Mouse (Mus musculus) embryonic fibroblast, embryonic 13.5 days (primary cell): ENCODE data around the gene Scgb1b30. TPM values are rescaled to one million over a fixed set of nuclear protein-coding genes. Genes with fewer than 3 reads are reported as not detected.

Experiments
- H3K27ac ChIP-seq: 2 replicates; pipeline ENCODE4 v1.5.1; 2012; ENCODE audit warnings: low read length, control low read depth, inconsistent platforms; ENCODE audit not compliant: insufficient read depth
- H3K4me1 ChIP-seq: 2 replicates; pipeline ENCODE4 v1.6.1; 2011; ENCODE audit warnings: low read length; ENCODE audit not compliant: control insufficient read depth, insufficient read depth
- H3K4me3 ChIP-seq: 2 replicates; pipeline ENCODE4 v1.5.1; 2011; ENCODE audit warnings: mild to moderate bottlenecking, control low read depth, low read length; ENCODE audit not compliant: insufficient read depth
- CTCF ChIP-seq: IDR thresholded peaks from 2 replicates; pipeline ENCODE4 v1.5.1; 2011; ENCODE audit warnings: mild to moderate bottlenecking, control low read depth, low read length, moderate library complexity, borderline replicate concordance; ENCODE audit not compliant: insufficient read depth
- POLR2A ChIP-seq: IDR thresholded peaks from 2 replicates; pipeline ENCODE4 v1.6.1; 2011; ENCODE audit warnings: low read depth, mild to moderate bottlenecking, control low read depth, low read length, moderate library complexity
- polyA plus RNA-seq: library from polyadenylated mRNA; stranded (reverse); fragments of >200 nt; gene quantifications from 2 replicates; pipeline ENCODE4 v1.2.4, GENCODE M21; 2011; ENCODE audit warnings: low read depth; ENCODE audit not compliant: missing spikeins, insufficient read length

Gene Scgb1b30
- polyA plus RNA-seq, 1 experiment: not detected

- Histone ChIP-seq H3K27ac (peak overlapping the region; percentile 67), H3K4me1 (peaks cover 14% of the 10 kb centered on the region), H3K4me3 (peak overlapping the region; percentile 85)
- TF ChIP-seq CTCF: no peak
- no peak for TF ChIP-seq POLR2A
Measured at GRCm38 (mm10) chr7:34131118-34131517, 35.9 kb downstream of the Scgb1b30 start.

- Histone ChIP-seq H3K4me1 (peaks cover 14% of the 10 kb centered on the region), H3K4me3 (peak overlapping the region; percentile 85), H3K27ac (peak overlapping the region; percentile 67)
- TF ChIP-seq CTCF (no peak), POLR2A (no peak)
Measured at GRCm38 (mm10) chr7:34131959-34132354, 36.7 kb downstream of the Scgb1b30 start.

- H3K27ac ChIP-seq: peak overlapping the region; percentile 92
- peak overlapping the region; percentile 85 for H3K4me3 ChIP-seq
- H3K4me1 ChIP-seq: peaks cover 14% of the 10 kb centered on the region
- TF ChIP-seq CTCF: no peak
- peak; percentile 23; the same call in 1 of the 2 replicates for TF ChIP-seq POLR2A
Measured at GRCm38 (mm10) chr7:34132355-34133079, 37.3 kb downstream of the Scgb1b30 start.

GRCm38 (mm10) chr7:34133117-34133762 is 38.0 kb downstream of the Scgb1b30 start, which contains the start of gene Wtip:
Gene Wtip (minus strand): TSS chr7:34133268.
- Histone ChIP-seq H3K4me3 (peak within 1 kb of the TSS; percentile 85), H3K27ac (peak within 1 kb of the TSS; percentile 92), H3K4me1 (peaks cover 14% of the 10 kb centered on the region)
- no peak for TF ChIP-seq CTCF
- TF ChIP-seq POLR2A: peak; percentile 46

GRCm38 (mm10) chr7:34134336-34134735 is 39.1 kb downstream of the Scgb1b30 start:
- H3K4me1 ChIP-seq: peaks cover 14% of the 10 kb centered on the region
- no peak overlapping the region for H3K4me3 ChIP-seq
- TF ChIP-seq CTCF: no peak
- TF ChIP-seq POLR2A: 0 out of 2 replicates have a peak, but pooled peaks have one; percentile 11
- no peak overlapping the region for H3K27ac ChIP-seq

GRCm38 (mm10) chr7:34139493-34139892 is 44.3 kb downstream of the Scgb1b30 start:
- Histone ChIP-seq H3K4me3 (no peak overlapping the region), H3K4me1 (no peaks in the 10 kb centered on the region), H3K27ac (no peak overlapping the region)
- TF ChIP-seq CTCF: no peak
- no peak for TF ChIP-seq POLR2A

- H3K4me1 ChIP-seq: no peaks in the 10 kb centered on the region
- TF ChIP-seq CTCF: no peak
- TF ChIP-seq POLR2A: no peak
- H3K27ac ChIP-seq: no peak overlapping the region
- H3K4me3 ChIP-seq: no peak overlapping the region
Measured at GRCm38 (mm10) chr7:34141123-34141522, 45.9 kb downstream of the Scgb1b30 start.

GRCm38 (mm10) chr7:34147193-34147592 is 52.0 kb downstream of the Scgb1b30 start:
- Histone ChIP-seq H3K4me3 (no peak overlapping the region), H3K4me1 (no peaks in the 10 kb centered on the region), H3K27ac (no peak overlapping the region)
- TF ChIP-seq CTCF (no peak), POLR2A (no peak)

Other genes starting within 250 kb of the Scgb1b30 start
- gene Scgb2b26, start 150.4 kb upstream of the Scgb1b30 start, polyA plus RNA-seq: not detected in 2 replicates
- not detected in 2 replicates for gene Scgb2b27, start 81.5 kb upstream of the Scgb1b30 start, polyA plus RNA-seq
- not detected in 2 replicates for gene Scgb1b27, start 73.9 kb upstream of the Scgb1b30 start, polyA plus RNA-seq
- gene Wtip, start 37.8 kb downstream of the Scgb1b30 start, polyA plus RNA-seq: 32.7 and 33.2 TPM in 2 replicates
- 108 and 123 TPM in 2 replicates for gene Uba2, start 74.2 kb downstream of the Scgb1b30 start, polyA plus RNA-seq
- 16.8 and 18.6 TPM in 2 replicates for gene Pdcd2l, start 101.2 kb downstream of the Scgb1b30 start, polyA plus RNA-seq
- 244 and 331 TPM in 2 replicates for gene Gpi1, start 134.9 kb downstream of the Scgb1b30 start, polyA plus RNA-seq
- gene Gm6096, start 155.6 kb downstream of the Scgb1b30 start, polyA plus RNA-seq: not detected in 2 replicates
- gene 4931406P16Rik, start 218.1 kb downstream of the Scgb1b30 start, polyA plus RNA-seq: 49.8 and 62.1 TPM in 2 replicates